8 mouse cellular contexts compared by ENCODE assay signal in genomic region chr7:133782717-133783435, GRCm38 (mm10). TPM values are rescaled to one million over a fixed set of nuclear protein-coding genes. Genes with fewer than 3 reads are reported as not detected.
A peak's percentile ranks its signal among the peaks of the same experiment; 100 is the strongest.
DNase-seq lines count a peak whose midpoint lies in the region; ATAC-seq and TF ChIP-seq lines count a peak whose summit lies in the region.

Dhx32 (minus strand) TSS chr7:133782726.

- no peaks in the 10 kb centered on the region for H3K27me3 ChIP-seq in heart, embryonic 11.5 days (ENCODE audit: control insufficient read depth, insufficient read depth, low read length)
- H3K27me3 ChIP-seq in kidney, embryonic 16.5 days (ENCODE audit: insufficient read depth, low read length): peaks cover 4% of the 10 kb centered on the region
- no peaks in the 10 kb centered on the region for H3K27me3 ChIP-seq in liver, embryonic 13.5 days

- TF ChIP-seq CTCF in embryonic fibroblast, embryonic 13.5 days (IDR thresholded peaks at IDR 0.05; ENCODE audit: borderline replicate concordance, insufficient read depth, low read length): peak; percentile 57; the same call in 1 of the 2 replicates

- DNase-seq in 3T3-L1 (ENCODE audit: low read depth, low spot score): peak; percentile 37
- DNase-seq in adrenal gland, postnatal 36 days: peak; percentile 88 to 89
- peak; percentile 72 for DNase-seq in liver, embryonic 13.5 days
- DNase-seq in neural tube, embryonic 10.5 days (ENCODE audit: extremely low spot score, low spot score): peak; percentile 65
- DNase-seq in testis, postnatal 10 days (ENCODE audit: low spot score): peak; percentile 90

- ATAC-seq in heart, embryonic 11.5 days (replicated peaks; ENCODE audit: insufficient number of reproducible peaks, low FRiP score, low TSS enrichment): 0 out of 2 replicates have a peak, but pooled peaks have one; percentile 49
- 0 out of 2 replicates have a peak, but pooled peaks have one; percentile 63 for ATAC-seq in kidney, embryonic 16.5 days (ENCODE audit: low FRiP score, low TSS enrichment)
- ATAC-seq in liver, embryonic 13.5 days (ENCODE audit: low read depth): peak; percentile 92

- H3K4me2 ChIP-seq in heart, embryonic 11.5 days: peak within 1 kb of the TSS; percentile 56
- no peak within 1 kb of the TSS for H3K4me2 ChIP-seq in kidney, embryonic 16.5 days (replicated peaks; ENCODE audit: low read depth, low read length)
- peak within 1 kb of the TSS; percentile 55 for H3K4me2 ChIP-seq in liver, embryonic 13.5 days

- no peaks in the 10 kb centered on the region for H3K36me3 ChIP-seq in heart, embryonic 11.5 days (ENCODE audit: control insufficient read depth, insufficient read depth, low read length)
- no peaks in the 10 kb centered on the region for H3K36me3 ChIP-seq in kidney, embryonic 16.5 days (ENCODE audit: insufficient read depth, low read length)
- no peaks in the 10 kb centered on the region for H3K36me3 ChIP-seq in liver, embryonic 13.5 days

- no peak within 1 kb of the TSS for H3K27ac ChIP-seq in embryonic fibroblast, embryonic 13.5 days (ENCODE audit: insufficient read depth, low read length)
- no peak within 1 kb of the TSS for H3K27ac ChIP-seq in heart, embryonic 11.5 days (ENCODE audit: low read depth, low read length)
- H3K27ac ChIP-seq in kidney, embryonic 16.5 days (ENCODE audit: low read length): no peak within 1 kb of the TSS
- H3K27ac ChIP-seq in liver, embryonic 13.5 days: peak within 1 kb of the TSS; percentile 73

- 21% methylated on average over 18 of the region's 18 CpGs for WGBS in heart, embryonic 11.5 days (ENCODE audit: insufficient replicate concordance)
- WGBS in kidney, embryonic 16.5 days: 27% methylated on average over 18 of the region's 18 CpGs
- 21% methylated on average over 18 of the region's 18 CpGs for WGBS in liver, embryonic 13.5 days (ENCODE audit: insufficient replicate concordance)

- H3K9ac ChIP-seq in heart, embryonic 11.5 days (ENCODE audit: low read depth, low read length): 0 out of 2 replicates have a peak within 1 kb of the TSS, but pooled peaks have one; percentile 2
- H3K9ac ChIP-seq in kidney, embryonic 16.5 days (replicated peaks; ENCODE audit: low read length): no peak within 1 kb of the TSS; the same call in 1 of the 2 replicates
- H3K9ac ChIP-seq in liver, embryonic 13.5 days: peak within 1 kb of the TSS; percentile 41; the same call in 1 of the 2 replicates

- TF ChIP-seq POLR2A in embryonic fibroblast, embryonic 13.5 days (IDR thresholded peaks at IDR 0.05; ENCODE audit: low read depth, low read length): no peak

- H3K4me1 ChIP-seq in embryonic fibroblast, embryonic 13.5 days (ENCODE audit: control insufficient read depth, insufficient read depth, low read length): no peaks in the 10 kb centered on the region
- no peaks in the 10 kb centered on the region for H3K4me1 ChIP-seq in heart, embryonic 11.5 days (ENCODE audit: control insufficient read depth, insufficient read depth, low read length)
- no peaks in the 10 kb centered on the region for H3K4me1 ChIP-seq in kidney, embryonic 16.5 days (ENCODE audit: insufficient read depth, low read length)
- H3K4me1 ChIP-seq in liver, embryonic 13.5 days (replicated peaks): peaks cover 16% of the 10 kb centered on the region

- no peak within 1 kb of the TSS for H3K4me3 ChIP-seq in embryonic fibroblast, embryonic 13.5 days (ENCODE audit: insufficient read depth, low read length)
- H3K4me3 ChIP-seq in heart, embryonic 11.5 days (ENCODE audit: low read depth, low read length): no peak within 1 kb of the TSS
- no peak within 1 kb of the TSS for H3K4me3 ChIP-seq in kidney, embryonic 16.5 days (ENCODE audit: low read length)
- peak within 1 kb of the TSS; percentile 23 for H3K4me3 ChIP-seq in liver, embryonic 13.5 days (replicated peaks)

- no peaks in the 10 kb centered on the region for H3K9me3 ChIP-seq in heart, embryonic 11.5 days (replicated peaks; ENCODE audit: control insufficient read depth, low read length)
- H3K9me3 ChIP-seq in kidney, embryonic 16.5 days (ENCODE audit: low read length): no peaks in the 10 kb centered on the region
- no peaks in the 10 kb centered on the region for H3K9me3 ChIP-seq in liver, embryonic 13.5 days (replicated peaks)

RNA-seq across cellular contexts. Expression of gene Dhx32, which starts in this region (rescaled TPM):
- 10 to 100 TPM; 57.7 to 62.5 TPM for total RNA-seq in adrenal gland, postnatal 36 days (2021)
- polyA plus RNA-seq in embryonic fibroblast, embryonic 13.5 days (2011; ENCODE audit: insufficient read length, low read depth, missing spikeins): 20.5 and 28.9 TPM in 2 replicates
- polyA plus RNA-seq in heart, embryonic 11.5 days (2014; fragmentation: Nextera tagmentation; extraction: Ambion mirVana): 24.7 and 30.8 TPM in 2 replicates
- 24.2 and 24.3 TPM in 2 replicates for polyA plus RNA-seq in kidney, embryonic 16.5 days (2015; fragmentation: Nextera tagmentation; extraction: Ambion mirVana)
- 13.1 and 15.4 TPM in 2 replicates for polyA plus RNA-seq in liver, embryonic 13.5 days (2015; fragmentation: Nextera tagmentation; extraction: Ambion mirVana)

Comparison
In these comparisons a context has a peak if more than half of its experiments do, and no peak if none do; other contexts are left out.
1. DNase-seq: peak in every context shown above with its lines; median percentile 90 in testis, postnatal 10 days; 88 in adrenal gland, postnatal 36 days; 72 in liver, embryonic 13.5 days; 65 in neural tube, embryonic 10.5 days; 37 in 3T3-L1.